Mouse (Mus musculus): ENCODE measurements around the gene Mis18bp1. TPM values are rescaled to one million over a fixed set of nuclear protein-coding genes. Genes with fewer than 3 reads are reported as not detected.
A peak's percentile ranks its signal among the peaks of the same experiment; 100 is the strongest.
"Not testable (repeated sequence)": the region's sequence is repeated elsewhere in the genome, so short reads cannot be mapped to it uniquely, and the experiment has no call there.

The Mis18bp1 gene
- total RNA-seq (2015; ENCODE audit: low replicate concordance) = 270 and 312 TPM in 2 replicates
- 344 and 348 TPM in 2 replicates for total RNA-seq (2017; ENCODE audit: low replicate concordance)

- peak; percentile 96 for ATAC-seq (replicated peaks; ENCODE audit: low FRiP score, poor library complexity, severe bottlenecking)
Observed at GRCm38 (mm10) chr12:65172021-65172951, at the start of gene Mis18bp1. Mis18bp1 (minus strand) TSS chr12:65172604.

DNA sequence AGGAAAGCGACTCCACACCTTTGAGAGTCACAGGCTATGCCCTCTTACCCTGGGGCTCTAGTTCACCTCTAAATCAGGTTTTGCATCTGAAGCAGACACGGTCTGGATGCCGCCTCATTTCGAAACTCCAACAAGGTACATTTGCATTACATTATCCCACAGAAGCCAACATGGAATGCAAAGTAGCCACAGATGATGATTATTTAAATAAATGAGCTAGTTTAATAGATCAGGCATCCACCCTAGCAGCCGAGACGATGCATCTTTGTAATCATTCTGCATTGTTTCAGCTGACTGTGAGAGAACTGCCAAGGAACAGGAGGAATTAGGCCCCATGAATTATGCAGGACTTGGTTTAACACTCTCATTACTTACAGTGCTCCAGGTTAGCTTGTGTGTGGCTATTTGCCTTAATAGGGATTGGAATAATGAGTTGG, 44.0 kb upstream of the Mis18bp1 start:
- ATAC-seq (replicated peaks; ENCODE audit: low FRiP score, poor library complexity, severe bottlenecking) = no peak

GRCm38 (mm10) chr12:65206431-65206830, 34.0 kb upstream of the Mis18bp1 start:
- ATAC-seq (replicated peaks; ENCODE audit: low FRiP score, poor library complexity, severe bottlenecking) = no peak

DNA sequence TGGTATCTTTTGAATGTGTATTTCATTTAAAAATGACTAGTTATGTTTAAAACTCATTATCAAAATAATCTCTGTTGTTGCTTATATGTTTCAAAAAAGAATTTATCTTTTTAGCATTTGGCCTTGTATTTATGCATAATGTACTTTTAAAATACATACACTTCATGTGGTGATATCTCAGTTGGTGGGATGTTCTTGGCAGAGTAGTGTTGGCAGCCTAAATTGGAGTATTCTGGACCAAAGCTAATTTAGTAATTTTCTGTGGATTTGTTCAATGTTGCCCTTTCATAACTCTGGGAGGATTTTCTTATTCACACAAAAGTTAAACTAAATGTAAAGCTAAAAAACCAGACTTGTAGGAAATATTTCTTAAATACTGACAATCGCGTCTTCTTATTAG, 29.4 kb upstream of the Mis18bp1 start:
- ATAC-seq (replicated peaks; ENCODE audit: low FRiP score, poor library complexity, severe bottlenecking) = no peak

GRCm38 (mm10) chr12:65194003-65194530, 21.7 kb upstream of the Mis18bp1 start:
- ATAC-seq (replicated peaks; ENCODE audit: low FRiP score, poor library complexity, severe bottlenecking) = no peak

- no peak for ATAC-seq (replicated peaks; ENCODE audit: low FRiP score, poor library complexity, severe bottlenecking)
Observed at GRCm38 (mm10) chr12:65189213-65189612, 16.8 kb upstream of the Mis18bp1 start.

DNA sequence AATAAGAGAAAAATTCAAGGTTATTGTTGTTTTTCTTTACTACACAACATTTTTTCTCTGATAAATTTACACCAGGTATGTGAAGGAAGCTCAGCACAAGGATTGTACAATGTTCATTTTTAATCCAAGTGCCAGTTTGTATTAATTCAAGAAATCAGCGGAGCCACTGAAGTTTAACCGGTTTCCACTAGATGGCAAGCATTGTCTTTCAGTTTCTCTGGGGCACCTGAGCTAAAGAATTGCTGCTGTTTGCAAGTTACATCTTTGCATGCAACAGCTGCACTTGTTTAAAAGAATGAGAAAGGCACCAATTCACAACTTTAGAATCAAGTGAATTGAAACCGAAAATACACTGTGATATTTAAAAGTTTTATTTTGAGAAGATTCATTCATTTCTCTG, 15.0 kb upstream of the Mis18bp1 start:
- ATAC-seq (replicated peaks; ENCODE audit: low FRiP score, poor library complexity, severe bottlenecking) = no peak

- ATAC-seq (replicated peaks; ENCODE audit: low FRiP score, poor library complexity, severe bottlenecking) = no peak
Observed at GRCm38 (mm10) chr12:65173736-65174135, 1.3 kb upstream of the Mis18bp1 start.

GRCm38 (mm10) chr12:65172959-65173358, 555 bp upstream of the Mis18bp1 start:
- not testable (repeated sequence) for ATAC-seq (replicated peaks; ENCODE audit: low FRiP score, poor library complexity, severe bottlenecking)

GRCm38 (mm10) chr12:65136121-65136520, 36.3 kb downstream of the Mis18bp1 start:
- ATAC-seq (replicated peaks; ENCODE audit: low FRiP score, poor library complexity, severe bottlenecking) = not testable (repeated sequence)

DNA sequence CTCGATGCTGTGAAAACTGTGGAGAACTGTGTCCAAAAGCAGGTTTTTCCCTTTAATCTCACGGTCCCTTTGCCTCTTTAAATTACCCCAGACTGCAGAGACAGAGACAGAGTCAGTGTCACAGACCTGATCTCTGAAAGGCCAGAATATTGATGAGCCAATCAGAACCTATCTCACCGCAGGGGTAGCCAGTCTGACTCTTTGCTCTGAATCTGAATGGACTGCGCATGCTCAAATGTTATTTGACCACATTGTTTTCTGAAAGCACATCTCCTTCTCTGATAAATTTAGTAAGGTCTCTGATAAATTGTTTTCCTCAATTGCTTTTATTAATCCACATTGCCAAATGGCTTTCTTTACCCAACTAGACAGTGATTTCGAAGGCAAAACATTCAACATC, 53.0 kb downstream of the Mis18bp1 start:
- no peak for ATAC-seq (replicated peaks; ENCODE audit: low FRiP score, poor library complexity, severe bottlenecking)

DNA sequence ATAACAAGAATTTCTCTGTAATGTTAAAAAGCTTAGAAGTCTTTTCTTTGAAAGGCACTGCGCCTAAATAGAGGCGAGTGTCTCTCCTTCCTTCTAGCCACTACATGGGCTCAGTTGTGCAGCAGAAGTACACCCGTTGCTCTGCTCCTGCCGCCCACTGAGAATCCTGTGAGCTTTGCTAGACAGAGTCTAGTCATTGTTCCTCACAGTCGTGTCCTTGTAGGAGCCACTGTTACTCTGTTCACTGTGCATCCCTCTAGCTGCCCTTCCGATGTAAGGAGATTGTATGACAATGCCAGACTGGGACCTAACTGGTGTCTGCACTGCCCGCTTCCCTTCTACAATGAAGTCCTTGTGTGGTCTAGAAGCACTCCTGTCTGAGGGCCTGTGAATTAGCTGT, 53.4 kb downstream of the Mis18bp1 start:
- ATAC-seq (replicated peaks; ENCODE audit: low FRiP score, poor library complexity, severe bottlenecking) = no peak

DNA sequence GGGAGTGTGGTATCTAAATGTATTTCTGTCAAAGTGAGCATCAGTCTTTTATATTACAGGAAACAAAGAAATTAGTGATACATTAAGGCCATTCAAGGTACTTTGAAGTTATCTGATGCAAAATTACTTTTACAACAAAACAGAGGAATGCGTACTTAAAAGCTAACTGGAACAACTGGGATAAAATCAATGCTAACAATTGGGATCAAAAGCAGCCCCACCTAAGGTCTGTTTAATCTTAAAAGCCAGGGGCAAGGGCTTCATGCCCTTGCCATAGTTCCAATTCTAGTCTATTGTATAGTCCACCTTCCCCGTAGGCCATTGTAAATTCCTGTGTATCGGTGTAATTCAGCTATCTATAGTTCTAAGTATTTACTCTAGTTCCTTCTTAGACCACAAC, 57.4 kb downstream of the Mis18bp1 start:
- ATAC-seq (replicated peaks; ENCODE audit: low FRiP score, poor library complexity, severe bottlenecking) = not testable (repeated sequence)

DNA sequence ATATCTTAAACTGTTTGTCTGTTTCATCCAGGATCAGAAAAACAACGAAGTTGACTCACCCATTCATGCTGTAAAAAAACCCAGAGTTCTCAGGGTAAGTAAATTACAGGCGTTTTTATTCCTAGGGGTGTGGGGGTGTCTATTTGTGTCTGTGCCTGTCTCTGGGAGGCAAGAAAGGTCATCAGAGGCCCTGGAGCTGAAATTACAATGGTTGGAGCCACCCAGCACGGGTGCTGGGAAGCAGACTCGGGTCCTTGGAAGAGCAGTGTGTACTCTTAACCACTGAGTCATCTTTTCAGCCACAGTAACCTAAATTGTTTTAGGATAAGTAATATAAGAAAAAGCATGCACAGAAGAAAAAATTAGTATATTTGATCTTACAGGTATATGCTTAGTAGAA, 58.5 kb downstream of the Mis18bp1 start:
- no peak for ATAC-seq (replicated peaks; ENCODE audit: low FRiP score, poor library complexity, severe bottlenecking)

- no peak for ATAC-seq (replicated peaks; ENCODE audit: low FRiP score, poor library complexity, severe bottlenecking)
Observed at GRCm38 (mm10) chr12:65112811-65113210, 59.6 kb downstream of the Mis18bp1 start.

GRCm38 (mm10) chr12:65111503-65111902, 60.9 kb downstream of the Mis18bp1 start:
- ATAC-seq (replicated peaks; ENCODE audit: low FRiP score, poor library complexity, severe bottlenecking) = no peak

DNA sequence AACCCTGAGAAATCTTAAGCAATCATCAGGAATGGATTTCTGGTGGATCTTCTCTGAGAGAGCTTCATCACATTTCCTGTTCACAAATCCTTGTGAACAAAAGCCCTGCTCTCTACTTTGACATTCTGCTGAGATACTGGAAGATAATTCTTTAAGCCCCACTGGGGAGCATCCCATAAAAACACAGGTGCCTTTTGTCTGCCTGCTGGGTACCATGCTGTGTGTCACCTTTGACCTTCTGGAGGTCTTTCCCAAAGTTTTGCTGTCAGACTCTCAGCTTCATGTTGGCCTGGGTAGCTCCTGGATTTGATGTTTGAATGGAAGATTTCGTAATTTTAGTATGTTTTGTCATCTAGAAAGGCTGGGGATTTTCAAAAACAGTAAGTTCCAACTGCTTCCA, 63.7 kb downstream of the Mis18bp1 start:
- no peak for ATAC-seq (replicated peaks; ENCODE audit: low FRiP score, poor library complexity, severe bottlenecking)
